Mouse (Mus musculus) cortical plate, adult 2 months (tissue): ENCODE measurements at regions not wholly inside any gene's neighbourhood (a gene's known extent, or its start where the extent isn't known, plus 50 kb on each side); places are given as distances from the start of the nearest gene placed in this dataset.

Experiments used
- CTCF ChIP-seq: fragments of 200-500 bp; IDR thresholded peaks from 2 replicates; pipeline ENCODE4 v1.5.1; 2011; ENCODE audit warnings: mild to moderate bottlenecking, control low read depth, low read length; ENCODE audit not compliant: insufficient read depth; ENCODE audit errors: extremely low read depth
- POLR2A ChIP-seq: fragments of 200-500 bp; IDR thresholded peaks from 2 replicates; pipeline ENCODE4 v1.6.1; 2011; ENCODE audit warnings: mild to moderate bottlenecking, low read length, control low read depth; ENCODE audit not compliant: insufficient read depth; ENCODE audit errors: extremely low read depth

GRCm38 (mm10) chr5:133487806-133488290 is 611.7 kb upstream of the Castor2 start:
- TF ChIP-seq CTCF: no peak
- no peak for TF ChIP-seq POLR2A
